Mouse (Mus musculus) myocyte (in vitro differentiated cells): ENCODE results near the gene Hoxc6. TPM values are rescaled to one million over a fixed set of nuclear protein-coding genes. Genes with fewer than 3 reads are reported as not detected.

ENCODE experiments used
- H3K27me3 ChIP-seq: one replicate; pipeline ENCODE4 v1.6.1; 2011; ENCODE audit not compliant: control insufficient read depth, insufficient read depth, insufficient read length
- H3K36me3 ChIP-seq: one replicate; pipeline ENCODE4 v1.6.1; 2011; ENCODE audit not compliant: control insufficient read depth, insufficient read depth
- H3K4me2 ChIP-seq: one replicate; pipeline ENCODE4 v1.6.1; 2011; ENCODE audit warnings: low read depth, control low read depth
- H3K4me3 ChIP-seq: one replicate; pipeline ENCODE4 v1.5.1; 2011; ENCODE audit warnings: mild to moderate bottlenecking, control low read depth, moderate library complexity
- H3K79me2 ChIP-seq: one replicate; pipeline ENCODE4 v1.6.1; 2011; ENCODE audit not compliant: control insufficient read depth, insufficient read depth
- H3ac ChIP-seq: one replicate; pipeline ENCODE4 v1.6.1; 2011; ENCODE audit not compliant: control insufficient read depth, insufficient read length
- CEBPB ChIP-seq: IDR thresholded peaks from 2 replicates; pipeline ENCODE4 v1.6.1; 2011; ENCODE audit warnings: mild to moderate bottlenecking, moderate library complexity; ENCODE audit not compliant: poor library complexity, insufficient read depth, severe bottlenecking
- E2F4 ChIP-seq: IDR thresholded peaks from one replicate; pipeline ENCODE4 v1.6.1; 2011; ENCODE audit warnings: mild to moderate bottlenecking, control low read depth, moderate library complexity; ENCODE audit not compliant: insufficient read depth
- MAX ChIP-seq: IDR thresholded peaks from one replicate; pipeline ENCODE4 v1.6.1; 2011; ENCODE audit warnings: low read depth, mild to moderate bottlenecking, control low read depth
- MYOD1 ChIP-seq, 3 experiments: IDR thresholded peaks; one replicate each; pipeline ENCODE4 v1.6.1; 2011; ENCODE audit warnings: control low read depth in 2 of 3, low read depth in 2 of 3, mild to moderate bottlenecking in 2 of 3, moderate library complexity in 1 of 3; ENCODE audit not compliant: insufficient read length in 2 of 3, control insufficient read depth in 1 of 3
- MYOG ChIP-seq, 3 experiments: IDR thresholded peaks; one replicate each; pipeline ENCODE4 v1.6.1; 2011; ENCODE audit warnings: control low read depth in 2 of 3, low read depth in 2 of 3, mild to moderate bottlenecking in 2 of 3; ENCODE audit not compliant: insufficient read length in 2 of 3, control insufficient read depth in 1 of 3, insufficient read depth in 1 of 3
- POLR2A ChIP-seq: IDR thresholded peaks from one replicate; pipeline ENCODE4 v1.6.1; 2011; ENCODE audit warnings: low read depth, mild to moderate bottlenecking, control low read depth, moderate library complexity; ENCODE audit not compliant: insufficient read length
- POLR2AphosphoS2 ChIP-seq: IDR thresholded peaks from one replicate; pipeline ENCODE4 v1.6.1; 2011; ENCODE audit warnings: low read depth, control low read depth; ENCODE audit not compliant: insufficient read length
- REST ChIP-seq: IDR thresholded peaks from one replicate; pipeline ENCODE4 v1.6.1; 2011; ENCODE audit warnings: mild to moderate bottlenecking, control low read depth, moderate library complexity; ENCODE audit not compliant: insufficient read depth, insufficient read length
- SRF ChIP-seq: IDR thresholded peaks from one replicate; pipeline ENCODE4 v1.6.1; 2011; ENCODE audit warnings: low read depth; ENCODE audit not compliant: control insufficient read depth, insufficient read length
- TCF12 ChIP-seq: IDR thresholded peaks from one replicate; pipeline ENCODE4 v1.6.1; 2011; ENCODE audit warnings: mild to moderate bottlenecking, control low read depth; ENCODE audit not compliant: poor library complexity, insufficient read depth, severe bottlenecking
- TCF3 ChIP-seq: IDR thresholded peaks from one replicate; pipeline ENCODE4 v1.6.1; 2011; ENCODE audit warnings: low read depth, control low read depth; ENCODE audit not compliant: insufficient read length
- USF1 ChIP-seq: IDR thresholded peaks from one replicate; pipeline ENCODE4 v1.6.1; 2011; ENCODE audit warnings: low read depth, mild to moderate bottlenecking, control low read depth, moderate library complexity
- polyA plus RNA-seq: library from polyadenylated mRNA; unstranded; fragments of >200 nt; fragmentation: generic; extraction: Trizol; gene quantifications from one replicate; pipeline ENCODE4 v1.2.1, GENCODE M21; 2012; ENCODE audit warnings: missing spikeins

Gene Hoxc6
- polyA plus RNA-seq, 1 experiment = 14.0 TPM

DNA sequence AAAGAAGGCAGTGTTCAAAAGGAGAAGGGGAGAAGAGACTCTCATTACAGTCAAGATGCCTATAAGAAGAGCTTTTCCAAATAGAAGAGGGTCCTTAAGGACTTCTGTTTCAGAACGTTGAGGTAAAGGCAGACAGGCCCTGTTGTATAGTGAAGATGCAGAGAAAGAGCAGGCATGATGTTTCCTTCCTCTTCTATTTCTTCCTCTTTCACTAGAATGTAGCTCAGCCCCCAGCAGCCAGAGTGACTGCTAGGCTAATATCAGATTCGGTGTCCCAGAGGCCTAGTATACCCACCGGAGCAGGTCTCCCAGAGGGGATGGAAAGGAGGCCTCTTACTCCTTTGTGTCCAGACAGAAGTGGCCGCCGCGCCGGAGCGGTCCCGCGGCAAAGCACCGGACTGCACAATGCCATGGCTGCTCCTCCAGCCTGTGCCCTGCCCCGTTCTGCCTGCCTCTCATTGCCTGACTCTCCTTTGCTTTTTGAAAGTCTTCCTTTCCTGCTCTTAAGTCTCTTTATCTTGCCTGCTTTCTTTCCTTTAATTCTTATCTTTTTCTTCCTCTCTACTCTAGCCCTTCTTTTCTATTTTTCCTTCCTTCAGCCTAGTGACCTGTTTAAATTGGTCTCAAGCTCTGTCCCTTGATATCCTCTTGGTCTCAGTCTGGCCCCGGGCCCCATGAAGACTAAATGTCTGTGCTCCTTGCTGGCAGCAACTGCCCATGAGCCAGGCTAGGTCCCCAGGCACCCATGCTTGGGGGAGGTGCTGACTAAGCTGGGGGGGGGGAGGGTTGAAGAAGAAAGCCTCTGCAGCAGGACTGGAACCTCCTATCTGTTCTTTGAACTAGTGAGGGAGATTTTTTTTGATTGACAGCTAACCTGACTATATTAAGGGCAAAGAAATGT is 19.2 kb upstream of the Hoxc6 start:
- Histone ChIP-seq H3K36me3 (no peaks in the 10 kb centered on the region), H3K4me2 (peak overlapping the region; percentile 95), H3ac (peak overlapping the region; percentile 64), H3K79me2 (peaks cover 99% of the 10 kb centered on the region), H3K27me3 (no peaks in the 10 kb centered on the region), H3K4me3 (peak overlapping the region; percentile 92)
- no peak for TF ChIP-seq TCF12
- peak; percentile 39 for TF ChIP-seq POLR2A
- TF ChIP-seq CEBPB = no peak
- TF ChIP-seq POLR2AphosphoS2 = no peak
- no peak for TF ChIP-seq REST
- no peak for TF ChIP-seq USF1
- TF ChIP-seq SRF = no peak

DNA sequence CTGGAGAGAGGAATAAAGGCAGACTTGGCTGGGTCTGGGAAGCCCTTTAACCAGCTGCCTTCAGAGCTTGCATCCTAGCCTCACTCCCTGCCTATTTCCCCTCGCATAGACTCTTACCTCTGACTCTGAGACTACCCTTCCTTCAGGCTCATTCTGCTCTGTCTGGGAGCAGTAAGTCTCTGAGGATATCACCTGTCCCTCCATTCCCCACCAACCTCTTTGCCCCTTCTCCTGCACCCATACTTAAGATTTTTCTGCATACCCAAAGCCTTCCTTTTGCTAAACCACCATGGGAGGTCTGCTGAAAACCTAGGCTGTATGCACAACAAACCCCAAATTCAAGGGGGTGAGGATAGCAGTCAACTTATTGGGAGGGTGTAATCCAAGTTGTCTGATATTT is 18.1 kb upstream of the Hoxc6 start:
- H3K4me3 ChIP-seq = peak overlapping the region; percentile 92
- TF ChIP-seq MYOG (IDR thresholded peaks at IDR 0.05; ENCODE audit: control insufficient read depth in 1 of 3, insufficient read depth in 1 of 3, insufficient read length in 2 of 3, low read depth in 2 of 3) = no peak
- no peak for TF ChIP-seq TCF12
- no peak for TF ChIP-seq POLR2AphosphoS2
- no peak for TF ChIP-seq TCF3
- TF ChIP-seq MAX = no peak
- no peak for TF ChIP-seq E2F4
- no peak for TF ChIP-seq SRF
- H3K27me3 ChIP-seq = no peaks in the 10 kb centered on the region
- peaks cover 99% of the 10 kb centered on the region for H3K79me2 ChIP-seq
- no peaks in the 10 kb centered on the region for H3K36me3 ChIP-seq
- peak overlapping the region; percentile 95 for H3K4me2 ChIP-seq
- peak overlapping the region; percentile 59 for H3ac ChIP-seq

DNA sequence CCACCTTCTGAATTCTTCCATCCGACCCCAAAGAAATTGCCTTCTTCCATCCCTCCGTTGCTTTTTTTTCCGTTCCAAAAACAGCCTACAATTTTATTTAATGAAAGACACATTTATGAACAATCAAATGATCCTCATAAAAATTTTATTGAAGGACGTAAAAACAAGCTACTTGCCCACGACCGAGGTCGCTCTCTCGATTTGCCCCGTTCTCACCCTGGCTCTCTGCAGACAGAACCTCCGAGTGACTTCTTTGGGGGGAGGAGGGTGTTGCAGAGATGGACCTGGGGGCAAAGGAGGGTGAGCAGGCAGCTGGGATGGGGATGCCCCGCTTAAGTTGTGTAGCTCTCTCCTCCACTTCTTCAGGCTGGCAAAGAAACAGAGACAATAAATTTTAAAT is 17.7 kb upstream of the Hoxc6 start:
- H3K4me3 ChIP-seq = peak overlapping the region; percentile 92
- H3K4me2 ChIP-seq = peak overlapping the region; percentile 95
- peaks cover 99% of the 10 kb centered on the region for H3K79me2 ChIP-seq
- H3ac ChIP-seq = peak overlapping the region; percentile 59
- H3K36me3 ChIP-seq = no peaks in the 10 kb centered on the region
- TF ChIP-seq USF1 (no peak), MYOD1 (IDR thresholded peaks at IDR 0.05; ENCODE audit: control insufficient read depth in 1 of 3, insufficient read length in 2 of 3, low read depth in 2 of 3) (no peak), SRF (no peak), POLR2AphosphoS2 (no peak), REST (no peak), POLR2A (no peak), TCF12 (no peak), CEBPB (no peak), MAX (no peak)
- H3K27me3 ChIP-seq = no peaks in the 10 kb centered on the region

DNA sequence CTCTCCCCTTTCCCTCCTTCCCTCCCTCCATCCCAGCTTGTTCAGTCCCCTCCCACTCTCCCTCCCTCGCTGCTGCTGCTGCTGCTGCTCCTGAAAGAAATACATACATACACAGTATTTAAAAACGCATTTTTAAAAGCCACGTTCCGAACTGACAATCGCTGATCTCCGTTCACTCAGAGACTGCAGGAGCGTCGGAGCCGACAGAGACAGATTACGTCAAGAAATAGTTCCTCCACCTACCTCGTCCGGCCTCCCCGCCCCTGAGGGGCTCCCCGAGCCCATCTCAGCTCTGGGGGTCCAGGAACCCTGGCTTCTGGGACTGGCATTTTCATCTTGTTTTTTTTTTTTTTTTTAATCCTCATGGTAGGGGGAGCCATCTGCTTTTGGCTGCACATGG is 17.1 kb upstream of the Hoxc6 start:
- Histone ChIP-seq H3K79me2 (peaks cover 95% of the 10 kb centered on the region), H3K27me3 (no peaks in the 10 kb centered on the region), H3K36me3 (no peaks in the 10 kb centered on the region), H3K4me3 (peak overlapping the region; percentile 92), H3K4me2 (peak overlapping the region; percentile 95), H3ac (peak overlapping the region; percentile 59)
- no peak for TF ChIP-seq TCF12
- no peak for TF ChIP-seq MAX
- no peak for TF ChIP-seq MYOD1 (IDR thresholded peaks at IDR 0.05; ENCODE audit: control insufficient read depth in 1 of 3, insufficient read length in 2 of 3, low read depth in 2 of 3)
- peak; percentile 7 for TF ChIP-seq POLR2A
- no peak for TF ChIP-seq MYOG (IDR thresholded peaks at IDR 0.05; ENCODE audit: control insufficient read depth in 1 of 3, insufficient read depth in 1 of 3, insufficient read length in 2 of 3, low read depth in 2 of 3)
- TF ChIP-seq USF1 = no peak
- TF ChIP-seq SRF = no peak
- no peak for TF ChIP-seq POLR2AphosphoS2
